Mouse (Mus musculus) stomach, postnatal 0 days (tissue): ENCODE data around the gene Bbs12. TPM values are rescaled to one million over a fixed set of nuclear protein-coding genes. Genes with fewer than 3 reads are reported as not detected.

ENCODE experiments used
- ATAC-seq: fragments of 200-750 bp; cut with Nextera tagmentation; 2 replicates; pipeline ENCODE4 v1.8.0; 2017; ENCODE audit not compliant: low FRiP score, low TSS enrichment
- DNase-seq: peaks from one replicate; pipeline ENCODE4 v3.0.0-alpha.2; 2016; ENCODE audit warnings: low spot score
- H3K27ac ChIP-seq: fragments of 300-500 bp; sonication (generic); replicated peaks from 2 replicates; pipeline ENCODE4 v1.5.1; 2014; ENCODE audit warnings: mild to moderate bottlenecking, control low read depth
- H3K27me3 ChIP-seq: fragments of 300-500 bp; sonication (generic); 2 replicates; pipeline ENCODE4 v1.6.1; 2014; ENCODE audit warnings: low read length; ENCODE audit not compliant: control insufficient read depth, insufficient read depth
- H3K36me3 ChIP-seq: fragments of 300-500 bp; sonication (generic); 2 replicates; pipeline ENCODE4 v1.6.1; 2014; ENCODE audit warnings: low read length, mixed read lengths; ENCODE audit not compliant: control insufficient read depth, insufficient read depth
- H3K4me1 ChIP-seq: fragments of 300-500 bp; sonication (generic); replicated peaks from 2 replicates; pipeline ENCODE4 v1.6.1; 2014; ENCODE audit warnings: antibody characterized with exemption; ENCODE audit not compliant: control insufficient read depth, insufficient read depth
- H3K4me2 ChIP-seq: fragments of 300-500 bp; sonication (generic); replicated peaks from 2 replicates; pipeline ENCODE4 v1.6.1; 2014; ENCODE audit warnings: low read depth, mild to moderate bottlenecking, control low read depth, moderate library complexity
- H3K4me3 ChIP-seq: fragments of 300-500 bp; sonication (generic); 2 replicates; pipeline ENCODE4 v1.5.1; 2014; ENCODE audit warnings: low read depth, low read length, control low read depth
- H3K9ac ChIP-seq: fragments of 300-500 bp; sonication (generic); 2 replicates; pipeline ENCODE4 v1.6.1; 2014; ENCODE audit warnings: mild to moderate bottlenecking, low read length, control low read depth, mixed read lengths
- H3K9me3 ChIP-seq: fragments of 300-500 bp; sonication (generic); 2 replicates; pipeline ENCODE4 v1.6.1; 2016; ENCODE audit warnings: low read length; ENCODE audit not compliant: control insufficient read depth
- CTCF ChIP-seq: IDR thresholded peaks from 2 replicates; pipeline ENCODE4 v1.5.1; 2016; ENCODE audit warnings: antibody characterized with exemption, low read depth, mild to moderate bottlenecking, moderate library complexity
- EP300 ChIP-seq: optimal IDR thresholded peaks from 2 replicates; pipeline ENCODE3; 2016; ENCODE audit warnings: antibody characterized with exemption
- WGBS: fragments of 180-500 bp; shearing (Covaris S2); extraction: QIAGEN DNeasy Blood & Tissue Kit; methylation state at CpG from one replicate; pipeline ENCODE4 v1.1.7; 2014; 5-methylcytosine and 5-hydroxymethylcytosine counted together
- polyA plus RNA-seq: library from polyadenylated mRNA; unstranded; fragments of >200 nt; fragmentation: Nextera tagmentation; extraction: Ambion mirVana; gene quantifications from 2 replicates; pipeline ENCODE4 v1.2.1, GENCODE M21; 2015

Gene Bbs12
- polyA plus RNA-seq, 1 experiment from 2014 or later: 2.4 TPM

- TF ChIP-seq EP300: no peak
- no peak for TF ChIP-seq CTCF
- Histone ChIP-seq H3K27me3 (no peaks in the 10 kb centered on the region), H3K9ac (no peak overlapping the region), H3K27ac (no peak overlapping the region), H3K9me3 (no peaks in the 10 kb centered on the region), H3K4me1 (no peaks in the 10 kb centered on the region), H3K36me3 (no peaks in the 10 kb centered on the region), H3K4me2 (no peak overlapping the region), H3K4me3 (no peak overlapping the region)
- WGBS: 87% methylated on average over 1 of the region's 1 CpGs
- ATAC-seq (no peak), DNase-seq (no peak)
Measured at GRCm38 (mm10) chr3:37280221-37280620, 32.1 kb upstream of the Bbs12 start.

GRCm38 (mm10) chr3:37280871-37281270 is 31.5 kb upstream of the Bbs12 start:
- Histone ChIP-seq H3K9ac (no peak overlapping the region), H3K27ac (no peak overlapping the region), H3K4me1 (no peaks in the 10 kb centered on the region), H3K27me3 (no peaks in the 10 kb centered on the region), H3K4me3 (no peak overlapping the region), H3K9me3 (no peaks in the 10 kb centered on the region), H3K36me3 (no peaks in the 10 kb centered on the region), H3K4me2 (no peak overlapping the region)
- TF ChIP-seq CTCF: no peak
- TF ChIP-seq EP300: no peak
- ATAC-seq: no peak
- DNase-seq: no peak
- 54% methylated on average over 8 of the region's 8 CpGs for WGBS

GRCm38 (mm10) chr3:37282299-37282922 is 29.9 kb upstream of the Bbs12 start:
- ATAC-seq: no peak
- no peak for DNase-seq
- H3K9ac ChIP-seq: no peak overlapping the region
- H3K36me3 ChIP-seq: no peaks in the 10 kb centered on the region
- H3K27ac ChIP-seq: no peak overlapping the region
- no peaks in the 10 kb centered on the region for H3K4me1 ChIP-seq
- no peak for TF ChIP-seq EP300
- TF ChIP-seq CTCF: no peak
- H3K27me3 ChIP-seq: no peaks in the 10 kb centered on the region
- H3K9me3 ChIP-seq: no peaks in the 10 kb centered on the region
- WGBS: 76% methylated on average over 11 of the region's 11 CpGs
- no peak overlapping the region for H3K4me2 ChIP-seq
- H3K4me3 ChIP-seq: no peak overlapping the region

- Histone ChIP-seq H3K27me3 (no peaks in the 10 kb centered on the region), H3K36me3 (no peaks in the 10 kb centered on the region), H3K9ac (no peak overlapping the region), H3K4me1 (no peaks in the 10 kb centered on the region), H3K9me3 (no peaks in the 10 kb centered on the region), H3K4me3 (no peak overlapping the region), H3K27ac (no peak overlapping the region), H3K4me2 (no peak overlapping the region)
- ATAC-seq: no peak
- no peak for TF ChIP-seq CTCF
- TF ChIP-seq EP300: no peak
- 62% methylated on average over 4 of the region's 4 CpGs for WGBS
- no peak for DNase-seq
Measured at GRCm38 (mm10) chr3:37283234-37283633, 29.1 kb upstream of the Bbs12 start.

- H3K4me2 ChIP-seq: no peak overlapping the region
- no peaks in the 10 kb centered on the region for H3K4me1 ChIP-seq
- no peak overlapping the region for H3K9ac ChIP-seq
- no peak for TF ChIP-seq EP300
- no peak for TF ChIP-seq CTCF
- no peak for DNase-seq
- ATAC-seq: no peak
- no peaks in the 10 kb centered on the region for H3K36me3 ChIP-seq
- WGBS: 86% methylated on average over 2 of the region's 2 CpGs
- no peaks in the 10 kb centered on the region for H3K27me3 ChIP-seq
- H3K27ac ChIP-seq: no peak overlapping the region
- H3K4me3 ChIP-seq: no peak overlapping the region
- H3K9me3 ChIP-seq: no peaks in the 10 kb centered on the region
Measured at GRCm38 (mm10) chr3:37289237-37289636, 23.1 kb upstream of the Bbs12 start.

GRCm38 (mm10) chr3:37290881-37291541 is 21.3 kb upstream of the Bbs12 start:
- no peak overlapping the region for H3K9ac ChIP-seq
- no peaks in the 10 kb centered on the region for H3K9me3 ChIP-seq
- no peak overlapping the region for H3K4me3 ChIP-seq
- no peaks in the 10 kb centered on the region for H3K36me3 ChIP-seq
- TF ChIP-seq EP300 (no peak), CTCF (no peak)
- no peaks in the 10 kb centered on the region for H3K27me3 ChIP-seq
- H3K27ac ChIP-seq: no peak overlapping the region
- 56% methylated on average over 7 of the region's 7 CpGs for WGBS
- H3K4me2 ChIP-seq: no peak overlapping the region
- ATAC-seq (no peak), DNase-seq (no peak)
- H3K4me1 ChIP-seq: no peaks in the 10 kb centered on the region
